Mouse (Mus musculus) ES-E14 (cell line): ENCODE results near the gene Gm3591. TPM values are rescaled to one million over a fixed set of nuclear protein-coding genes. Genes with fewer than 3 reads are reported as not detected.

Experiments
- total RNA-seq: library from RNA; depleted of rRNA; stranded (reverse); fragments of 300-350 nt; gene quantifications from 2 replicates; pipeline ENCODE4 v1.2.3, GENCODE M21; 2012; rRNA removed

The Gm3591 gene
- total RNA-seq, 1 experiment, result 17.2 TPM

Other genes with a start within 250 kb of the Gm3591 start
- not detected in 2 replicates for gene Gm21560, start 193.2 kb downstream of the Gm3591 start, total RNA-seq
- 5.8 and 7.3 TPM in 2 replicates for gene Gm3411, start 125.2 kb downstream of the Gm3591 start, total RNA-seq
- 0.13 and 0.21 TPM in 2 replicates for gene Gm21103, start 107.6 kb downstream of the Gm3591 start, total RNA-seq
- not detected in 2 replicates for gene Gm3618, start 68.8 kb downstream of the Gm3591 start, total RNA-seq
- not detected in 2 replicates for gene Gm16440, start 22.2 kb downstream of the Gm3591 start, total RNA-seq
- gene Gm3594, start 32.1 kb upstream of the Gm3591 start, total RNA-seq, result not detected in 2 replicates
- gene Gm8356, start 124.8 kb upstream of the Gm3591 start, total RNA-seq, result not detected in 2 replicates
- gene Gm3629, start 178.1 kb upstream of the Gm3591 start, total RNA-seq, result 0.40 and 0.85 TPM in 2 replicates
- not detected in 2 replicates for gene Gm3460, start 209.9 kb upstream of the Gm3591 start, total RNA-seq